Mouse (Mus musculus) urinary bladder, postnatal 14 days (tissue): ENCODE data around the gene Inpp5d.
A peak's percentile ranks its signal among the peaks of the same experiment; 100 is the strongest.

ENCODE experiments used
- DNase-seq: peaks from one replicate; pipeline ENCODE4 v3.0.0; 2021; ENCODE audit warnings: low spot score

Inpp5d gene

DNA sequence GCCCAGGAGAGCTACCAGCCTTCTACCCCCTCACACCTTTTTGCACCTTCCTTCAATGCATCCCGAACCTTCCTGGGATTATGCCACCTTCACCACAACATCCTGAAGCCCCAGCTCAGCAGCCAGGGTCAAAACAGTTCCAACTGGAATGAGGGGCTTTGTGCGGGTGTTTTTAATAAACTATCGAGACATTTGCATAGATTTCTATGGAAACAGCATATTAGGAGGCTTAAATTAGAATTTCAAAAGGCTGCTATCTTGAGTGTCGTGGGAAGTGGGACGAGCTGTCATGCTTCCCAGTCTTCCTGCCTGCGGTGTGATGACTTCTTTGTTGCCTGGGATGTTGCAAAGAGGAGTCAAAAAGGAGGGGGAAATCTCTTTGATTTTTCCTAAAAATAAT, 88.9 kb downstream of the Inpp5d start:
- DNase-seq = no peak

DNA sequence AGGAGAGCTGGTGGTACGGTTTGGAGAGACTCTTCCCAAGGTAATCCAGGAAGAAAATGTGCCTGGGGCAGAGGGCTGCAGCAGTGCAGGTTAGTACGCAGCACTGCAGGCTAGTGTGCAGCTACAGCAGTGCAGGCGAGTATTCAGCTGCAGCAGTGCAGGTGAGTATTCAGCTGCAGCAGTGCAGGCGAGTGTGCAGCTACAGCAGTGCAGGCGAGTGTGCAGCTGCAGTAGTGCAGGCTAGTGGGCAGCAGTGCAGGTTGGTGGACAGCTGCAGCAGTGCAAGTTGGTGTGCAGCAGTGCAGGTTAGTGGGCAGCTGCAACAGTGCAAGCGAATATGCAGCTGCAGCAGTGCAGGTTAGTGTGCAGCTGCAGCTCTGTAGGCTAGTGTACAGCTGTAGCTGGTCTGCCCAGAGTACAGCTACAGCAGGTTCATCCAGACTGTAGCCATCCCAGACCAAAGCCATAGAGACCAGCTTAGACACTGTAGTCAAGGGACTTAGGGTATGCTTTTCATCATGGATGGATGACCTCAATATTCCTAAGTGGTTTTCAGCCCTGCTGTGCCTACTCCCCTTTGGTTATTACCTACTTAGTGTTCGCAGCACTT, 89.7 kb downstream of the Inpp5d start:
- DNase-seq = no peak

DNA sequence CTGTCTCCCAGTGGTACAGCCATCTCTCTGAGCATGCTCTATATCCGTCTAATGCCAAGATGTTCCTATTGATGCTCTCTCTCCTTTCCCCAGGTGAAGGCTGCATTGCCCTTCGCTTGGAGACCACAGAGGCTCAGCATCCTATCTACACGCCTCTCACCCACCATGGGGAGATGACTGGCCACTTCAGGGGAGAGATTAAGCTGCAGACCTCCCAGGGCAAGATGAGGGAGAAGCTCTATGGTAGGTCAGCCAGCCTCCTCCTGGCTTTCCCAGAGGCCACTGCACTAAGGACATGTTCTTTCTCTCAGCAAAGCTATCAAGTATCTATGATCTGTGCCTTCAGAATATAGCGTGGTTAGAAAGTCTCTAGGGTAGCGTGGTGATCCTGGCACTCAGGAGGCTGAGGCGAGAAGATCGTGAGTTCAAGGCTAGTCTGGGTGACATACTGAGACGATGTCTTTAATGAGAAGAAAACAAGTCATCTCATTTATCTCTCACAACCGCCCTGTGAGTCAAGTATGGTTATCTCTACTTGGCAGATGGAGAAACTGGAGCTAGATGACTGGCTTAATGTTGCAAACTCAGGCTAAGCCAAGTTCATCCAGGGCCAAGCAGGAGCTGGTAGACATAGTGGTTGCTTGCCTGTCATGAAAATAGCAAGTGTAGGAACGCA, 92.0 kb downstream of the Inpp5d start:
- no peak for DNase-seq

DNA sequence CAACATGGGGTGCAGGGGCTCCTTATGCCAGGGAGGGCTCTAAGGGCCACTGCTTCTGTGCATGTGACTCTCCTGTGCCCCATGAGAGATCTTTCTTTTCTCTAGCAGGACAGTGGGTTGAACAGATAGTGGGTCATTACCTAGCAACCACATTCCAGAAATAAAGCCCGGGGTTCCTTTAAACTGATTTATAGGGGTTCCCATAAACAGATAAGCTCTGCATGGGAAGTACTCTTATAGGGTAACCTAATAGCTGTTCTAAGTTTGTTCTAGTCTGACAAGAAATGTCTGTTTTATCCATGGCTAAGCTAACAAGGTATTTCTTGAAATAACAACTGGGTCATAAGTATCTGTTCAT, 92.5 kb downstream of the Inpp5d start:
- DNase-seq = no peak

DNA sequence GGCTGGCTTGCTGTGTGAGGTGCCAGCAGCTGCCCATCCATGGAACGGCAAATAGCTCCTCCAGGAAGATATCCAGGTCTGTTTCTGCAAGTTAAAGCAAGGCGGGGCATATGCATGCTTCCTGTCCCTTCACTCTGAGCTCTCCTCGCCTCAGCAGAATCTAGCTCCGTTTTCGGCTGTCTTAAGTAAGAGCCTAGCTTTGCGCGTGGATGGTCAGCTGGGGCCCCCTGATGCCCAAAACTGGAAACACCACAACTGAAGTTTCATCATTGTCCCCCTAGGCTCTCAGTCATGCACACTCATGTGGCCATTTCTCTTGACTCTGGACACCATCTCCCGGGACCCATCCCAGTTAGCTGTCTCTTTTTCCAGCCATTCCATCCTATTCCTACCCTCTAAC, 101.3 kb downstream of the Inpp5d start:
- DNase-seq = peak; percentile 37

DNA sequence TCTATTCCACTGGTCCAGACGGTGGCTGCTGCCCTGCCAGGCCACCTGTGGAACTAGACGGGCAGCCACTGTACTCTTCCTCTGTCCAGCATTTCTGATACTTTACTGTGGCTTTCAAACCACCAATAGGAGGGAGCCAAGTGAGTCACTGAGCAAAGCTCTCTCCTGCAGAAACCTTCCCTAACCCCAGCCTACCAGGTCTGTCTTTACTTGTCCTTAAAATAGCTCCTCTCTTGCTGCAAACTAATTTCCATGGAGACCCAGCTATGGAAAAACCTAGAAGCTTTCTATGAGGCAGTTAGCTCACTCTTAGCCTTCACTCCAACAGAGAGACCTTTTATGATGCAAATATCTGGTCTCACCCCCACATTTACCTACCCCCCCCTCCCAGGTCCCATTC, 102.0 kb downstream of the Inpp5d start:
- no peak for DNase-seq

DNA sequence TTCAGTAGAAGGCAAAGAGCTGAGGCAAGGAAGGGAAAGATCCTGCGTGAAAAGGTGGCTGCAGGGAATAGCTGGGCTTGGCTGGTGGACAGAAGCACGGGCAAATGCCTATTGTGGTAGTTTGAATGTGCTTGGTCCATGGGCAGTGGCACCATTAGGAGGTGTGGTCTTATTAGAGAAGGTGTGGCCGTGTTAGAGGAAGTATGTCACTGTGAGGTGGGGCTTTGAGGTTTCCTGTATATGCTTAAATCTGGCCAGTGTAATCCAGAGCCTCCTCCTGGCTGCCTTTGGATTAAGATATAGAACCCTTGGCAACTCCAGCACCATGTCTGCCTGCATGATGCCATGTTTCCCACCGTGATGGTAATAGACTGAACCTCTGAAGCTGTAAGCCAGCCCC, 103.2 kb downstream of the Inpp5d start:
- DNase-seq = no peak

DNA sequence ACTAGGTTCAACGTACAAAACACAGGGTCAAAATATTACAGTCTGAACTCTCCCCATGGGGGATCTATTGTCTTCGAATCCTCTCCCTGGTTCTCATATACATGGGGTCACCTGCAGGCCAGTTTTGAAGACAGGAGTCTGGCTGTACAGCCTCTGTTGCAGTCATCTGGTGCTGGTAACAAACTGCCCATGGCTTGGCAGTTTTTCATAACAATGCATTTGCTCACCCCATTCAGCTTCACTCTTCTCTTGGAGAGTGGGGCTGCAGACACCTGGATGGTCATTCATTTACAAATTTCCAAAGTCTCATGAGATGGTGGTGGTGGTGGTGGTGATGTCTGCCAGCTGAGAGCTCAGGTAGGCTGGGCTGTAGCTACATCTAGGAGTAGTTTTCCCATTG, 109.0 kb downstream of the Inpp5d start:
- DNase-seq = no peak

DNA sequence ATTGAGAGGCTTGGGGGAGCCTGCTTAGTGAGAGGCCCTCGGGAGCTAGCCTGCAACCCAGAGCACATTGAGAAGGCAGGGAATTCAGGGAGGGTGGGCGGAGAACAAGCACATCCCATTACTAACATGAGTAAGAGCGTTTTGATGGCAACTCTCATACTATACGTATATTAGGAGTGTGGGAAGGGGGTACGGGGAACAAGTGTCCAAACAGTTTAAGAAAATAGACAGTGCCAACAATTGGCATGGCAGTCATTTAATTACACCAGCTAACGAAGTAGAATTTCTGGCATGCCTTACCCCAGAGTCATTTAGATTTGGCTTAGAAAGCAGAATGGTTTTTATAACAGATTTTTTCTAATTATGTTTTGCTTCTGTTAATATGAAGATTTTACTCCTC, 109.7 kb downstream of the Inpp5d start:
- no peak for DNase-seq

DNA sequence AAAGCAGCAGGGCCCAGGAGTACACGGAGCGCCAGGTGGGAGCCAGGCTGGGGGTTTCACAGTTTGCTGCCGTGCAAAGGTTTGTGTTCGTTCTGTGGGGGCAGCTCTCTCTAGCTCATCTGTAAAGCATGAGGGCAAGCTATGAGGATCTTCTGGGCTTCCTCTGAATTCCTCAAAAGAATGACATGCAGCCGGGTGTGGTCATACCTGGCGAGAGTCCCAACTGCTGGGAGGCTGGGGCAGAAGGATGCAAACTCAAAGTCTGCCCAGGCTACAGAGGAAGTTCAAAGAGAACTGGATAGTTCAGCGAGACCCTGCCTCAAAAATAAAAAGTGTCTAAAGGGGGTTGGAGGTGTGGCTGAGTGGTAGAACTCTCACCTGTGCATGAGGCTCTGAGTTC, 110.2 kb downstream of the Inpp5d start:
- DNase-seq = no peak

DNA sequence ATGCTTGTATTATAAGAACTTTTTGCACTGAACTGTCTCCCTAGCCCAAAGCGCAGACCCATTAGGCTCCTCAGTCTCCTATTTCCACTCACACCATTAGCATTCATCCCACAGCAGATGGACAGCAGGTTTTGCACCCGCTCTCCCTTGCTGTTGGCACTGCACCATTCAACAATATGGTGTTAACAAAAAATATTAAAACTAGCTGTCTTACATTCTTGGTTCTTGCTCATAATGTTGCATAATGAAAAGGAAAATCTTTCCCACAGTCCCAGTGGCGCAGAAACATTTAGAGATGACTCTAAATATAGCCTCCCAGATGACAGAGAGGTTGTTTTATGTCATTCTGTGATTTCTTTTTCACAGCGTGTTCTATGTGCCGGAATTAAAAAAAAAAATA, 113.1 kb downstream of the Inpp5d start:
- no peak for DNase-seq

DNA sequence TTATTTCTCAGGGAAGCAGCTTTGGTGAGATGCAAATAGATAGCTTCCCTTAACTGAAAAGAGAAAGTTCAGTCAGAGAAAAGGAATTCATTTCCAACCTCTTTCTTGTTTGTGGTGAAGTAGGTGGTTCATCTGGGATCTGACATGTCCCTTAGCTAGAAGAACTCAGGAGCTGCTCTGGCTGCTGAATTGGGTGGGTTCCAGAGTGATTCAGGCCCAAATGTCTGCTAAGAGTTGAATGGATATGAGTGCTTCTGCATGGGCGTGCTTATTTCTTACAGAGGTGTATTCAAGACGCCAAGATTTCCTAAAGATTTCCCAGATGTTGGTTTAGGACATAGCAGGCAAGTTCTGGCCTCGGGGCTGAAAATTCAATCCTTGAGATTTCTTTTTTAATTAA, 114.0 kb downstream of the Inpp5d start:
- DNase-seq = no peak

DNA sequence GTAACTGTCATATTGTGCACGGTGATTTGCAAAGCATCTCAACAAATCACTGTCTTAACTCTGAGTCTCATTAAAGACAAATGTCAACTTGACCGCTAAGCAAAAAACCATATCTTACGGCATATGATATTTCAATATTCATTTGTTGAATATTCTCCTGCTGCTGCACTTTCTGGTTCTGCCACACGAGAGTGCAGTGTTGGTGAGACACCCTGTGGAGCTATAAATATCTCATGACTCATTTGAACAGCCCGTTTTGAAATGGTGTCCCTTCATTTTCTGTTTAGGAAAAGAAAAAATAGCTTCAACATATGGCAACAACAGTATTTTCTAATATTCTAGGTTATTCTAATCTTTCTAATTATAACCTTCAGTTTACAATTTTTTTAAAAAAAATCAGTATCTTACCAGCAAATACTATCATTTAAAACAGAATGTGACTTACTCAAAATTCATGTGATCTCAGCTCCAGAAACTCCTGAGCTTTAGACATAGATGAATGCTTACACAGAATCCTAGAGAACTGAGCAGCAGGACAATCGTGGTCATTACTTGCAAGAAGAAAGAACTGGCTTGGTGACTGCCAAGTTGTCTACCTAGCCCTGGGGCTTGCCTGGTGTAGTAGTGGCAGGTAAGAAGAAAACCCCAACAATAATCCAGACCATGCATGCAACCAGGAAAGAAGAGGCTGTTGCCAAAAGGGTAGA, 120.6 kb downstream of the Inpp5d start:
- DNase-seq = no peak

DNA sequence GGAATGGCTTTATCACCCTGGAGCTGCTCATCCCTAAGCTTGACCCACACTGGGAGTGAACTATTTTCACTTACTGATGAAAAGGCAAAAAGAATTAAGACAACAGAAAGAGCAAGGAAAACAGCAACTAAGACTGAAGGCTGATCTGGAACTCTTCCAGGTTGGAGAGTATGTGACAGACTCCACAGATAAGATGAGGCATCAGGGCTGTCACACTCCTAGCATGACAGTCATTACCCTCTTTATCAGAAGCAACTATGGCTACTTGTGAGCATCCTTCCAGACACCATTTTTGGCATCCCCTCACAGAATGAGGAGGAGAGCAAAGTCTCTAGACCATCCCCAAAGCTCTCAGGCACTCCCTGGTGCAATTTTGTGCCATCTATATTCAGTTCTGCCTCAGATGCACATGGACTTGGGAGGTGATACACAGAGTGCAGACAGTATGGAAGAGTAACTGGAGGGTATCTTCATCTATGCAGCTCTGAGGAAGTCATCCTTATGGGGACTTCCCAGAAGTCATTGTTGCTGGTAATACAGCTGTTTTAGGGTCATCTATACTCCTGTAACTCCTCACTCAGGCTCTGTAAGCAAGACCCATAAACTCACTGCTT, 129.4 kb downstream of the Inpp5d start:
- no peak for DNase-seq

DNA sequence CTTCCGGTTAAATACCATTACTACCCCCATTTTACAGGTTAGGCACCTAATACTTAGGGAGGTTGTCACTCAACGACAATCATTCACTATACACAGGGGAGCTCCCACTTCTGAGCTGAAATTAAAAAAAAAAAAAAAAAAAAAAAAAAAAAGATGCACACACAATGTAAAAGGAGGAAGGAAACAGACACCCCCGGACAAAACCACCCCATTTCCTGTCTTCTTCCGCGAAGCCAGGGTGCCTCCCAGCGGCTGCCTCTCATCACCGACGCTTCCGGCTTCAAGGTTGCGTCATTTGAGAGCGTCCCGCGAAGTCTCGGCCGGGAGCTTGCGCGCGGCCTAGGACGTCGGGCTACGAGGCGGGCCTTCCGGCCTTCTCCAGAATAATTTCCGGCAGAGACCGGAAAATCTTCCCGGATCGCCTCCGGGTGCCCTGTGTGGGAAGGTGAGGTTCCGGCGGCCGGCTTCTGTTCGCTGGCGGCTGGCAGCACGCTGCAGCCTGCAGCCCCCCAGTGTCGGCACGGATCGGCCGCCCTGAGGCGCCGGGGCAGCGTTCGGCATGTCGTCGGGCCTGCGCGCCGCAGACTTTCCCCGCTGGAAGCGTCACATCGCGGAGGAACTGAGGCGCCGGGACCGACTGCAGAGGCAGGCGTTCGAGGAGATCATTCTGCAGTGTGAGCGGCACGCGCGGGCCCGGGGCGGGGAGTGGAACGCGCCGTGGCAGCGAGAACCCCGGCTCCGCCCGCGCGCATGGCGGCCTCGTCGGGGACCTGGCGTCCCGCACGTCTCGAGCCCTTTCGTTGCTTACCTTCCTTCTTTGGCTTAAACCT, 135.7 kb downstream of the Inpp5d start, which contains the start of gene Atg16l1:
Atg16l1 (plus strand) TSS at position 230 of the 830 bp plus-strand sequence.
- peak; percentile 95 for DNase-seq

DNA sequence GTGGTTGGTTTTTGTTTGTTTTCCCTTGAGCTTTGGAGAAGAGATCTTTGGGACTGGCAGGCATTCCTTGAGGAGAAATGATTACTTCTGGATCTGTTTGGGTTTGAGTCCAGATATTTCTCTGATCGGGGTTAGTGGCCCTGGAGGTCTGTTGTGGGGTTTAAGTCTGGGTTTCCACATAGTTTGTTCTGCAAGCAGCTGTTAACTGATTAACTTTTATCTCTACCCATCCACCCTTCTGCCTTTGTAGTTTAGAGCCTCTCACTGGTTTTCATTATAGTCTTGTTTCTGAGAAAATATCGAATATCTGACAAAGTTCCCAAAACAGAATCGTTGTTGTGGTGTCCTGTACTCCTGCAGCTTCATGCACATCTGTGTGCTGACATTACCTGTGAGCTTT, 143.7 kb downstream of the Inpp5d start:
- no peak for DNase-seq

DNA sequence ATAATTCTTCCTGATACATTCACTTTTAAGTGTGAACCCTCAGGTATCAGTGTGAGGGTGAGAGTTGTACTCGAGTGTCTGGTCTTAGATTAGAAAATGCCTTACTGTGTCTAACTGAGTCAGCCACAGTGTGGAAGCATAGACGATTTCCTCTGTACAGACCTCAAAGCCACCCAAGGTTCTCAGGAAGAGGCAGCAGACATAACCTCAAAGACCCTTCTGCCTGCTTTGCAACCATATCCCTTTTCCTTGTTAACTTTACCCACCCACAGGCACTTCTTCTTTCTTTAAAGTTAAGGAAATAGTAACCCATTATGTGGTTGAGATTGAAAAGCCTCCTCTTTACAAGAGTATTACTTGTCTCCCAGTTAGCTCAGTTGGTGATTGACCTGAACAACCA, 145.6 kb downstream of the Inpp5d start:
- DNase-seq = no peak

DNA sequence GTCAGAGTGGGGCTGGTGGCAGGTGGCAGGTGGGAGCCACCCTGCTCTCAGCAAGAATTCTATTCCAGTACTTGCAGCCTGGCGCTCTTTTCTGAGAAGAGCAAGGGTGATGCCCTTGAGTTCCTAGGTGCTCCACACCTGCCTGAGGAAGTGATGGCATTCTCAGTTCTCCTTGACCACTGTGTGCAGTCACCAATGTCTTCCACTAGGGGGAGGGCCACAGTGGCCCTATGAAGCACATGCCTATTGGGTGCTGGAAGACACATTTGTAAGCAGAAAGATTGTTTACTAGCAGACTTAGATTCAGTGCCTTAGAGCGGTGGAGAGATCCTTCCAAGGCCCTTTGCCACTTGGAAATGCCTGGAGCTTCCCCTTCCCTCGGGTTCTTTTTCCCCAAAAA, 146.1 kb downstream of the Inpp5d start:
- DNase-seq = peak; percentile 24

DNA sequence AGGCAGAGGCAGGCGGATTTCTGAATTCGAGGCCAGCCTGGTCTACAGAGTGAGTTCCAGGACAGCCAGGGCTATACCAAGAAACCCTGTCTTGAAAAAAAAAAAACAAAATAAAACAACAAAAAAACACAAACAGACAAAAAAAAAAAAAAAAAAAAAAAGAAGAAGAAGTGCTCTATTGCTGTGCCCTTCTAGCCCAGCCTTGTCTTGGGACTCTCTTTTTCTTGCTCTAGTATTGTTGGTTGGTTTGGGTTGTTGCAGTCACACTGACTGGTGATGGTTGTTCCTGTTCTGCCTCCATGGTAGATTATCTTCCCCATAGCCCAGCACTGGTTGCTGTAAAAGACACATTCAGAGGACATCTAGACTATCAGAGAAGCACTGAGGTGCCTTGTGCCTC, 149.2 kb downstream of the Inpp5d start:
- no peak for DNase-seq
